7 mouse cellular contexts compared by ENCODE assay signal in genomic region chr10:127534929-127535384, GRCm38 (mm10). TPM values are rescaled to one million over a fixed set of nuclear protein-coding genes. Genes with fewer than 3 reads are reported as not detected.
DNase-seq lines count a peak whose midpoint lies in the region; ATAC-seq and TF ChIP-seq lines count a peak whose summit lies in the region.

No protein-coding gene starts in this region.

- DNase-seq in lung, postnatal 10 days = no peak
- no peak for DNase-seq in limb, embryonic 14.5 days (ENCODE audit: low spot score)
- DNase-seq in urinary bladder, postnatal 4 days (ENCODE audit: low spot score in 2 of 2) = no peak
- DNase-seq in adrenal gland, adult 8-10 months = no peak

- H3K36me3 ChIP-seq in lung, embryonic 16.5 days (ENCODE audit: control insufficient read depth, insufficient read depth, low read length) = no peaks in the 10 kb centered on the region
- H3K36me3 ChIP-seq in forebrain, embryonic 13.5 days (ENCODE audit: poor library complexity, severe bottlenecking) = peaks cover 18% of the 10 kb centered on the region
- peaks cover 20% of the 10 kb centered on the region for H3K36me3 ChIP-seq in limb, embryonic 14.5 days (ENCODE audit: control insufficient read depth, insufficient read depth, low read length)
- peaks cover 9% of the 10 kb centered on the region; the same call in 1 of the 2 replicates for H3K36me3 ChIP-seq in stomach, embryonic 15.5 days

- peaks cover 70% of the 10 kb centered on the region for H3K27me3 ChIP-seq in lung, embryonic 16.5 days (ENCODE audit: control insufficient read depth, insufficient read depth, low read depth, low read length)
- H3K27me3 ChIP-seq in forebrain, embryonic 13.5 days = peaks cover 66% of the 10 kb centered on the region
- peaks cover 60% of the 10 kb centered on the region for H3K27me3 ChIP-seq in limb, embryonic 14.5 days (ENCODE audit: control insufficient read depth, insufficient read depth, low read length)
- H3K27me3 ChIP-seq in stomach, embryonic 15.5 days (replicated peaks) = peaks cover 70% of the 10 kb centered on the region

- no peaks in the 10 kb centered on the region for H3K9me3 ChIP-seq in lung, embryonic 16.5 days (ENCODE audit: control insufficient read depth, low read length)
- no peaks in the 10 kb centered on the region for H3K9me3 ChIP-seq in forebrain, embryonic 13.5 days (replicated peaks)
- no peaks in the 10 kb centered on the region for H3K9me3 ChIP-seq in limb, embryonic 14.5 days (ENCODE audit: control insufficient read depth, low read length)
- H3K9me3 ChIP-seq in stomach, embryonic 15.5 days = no peaks in the 10 kb centered on the region

- peak overlapping the region; percentile 98 for H3K4me2 ChIP-seq in lung, embryonic 16.5 days (ENCODE audit: low read depth, low read length)
- peak overlapping the region; percentile 83 for H3K4me2 ChIP-seq in forebrain, embryonic 13.5 days
- H3K4me2 ChIP-seq in limb, embryonic 14.5 days (replicated peaks; ENCODE audit: low read depth, low read length, severe bottlenecking) = peak overlapping the region; percentile 93
- H3K4me2 ChIP-seq in stomach, embryonic 15.5 days = peak overlapping the region; percentile 96

- H3K9ac ChIP-seq in lung, embryonic 16.5 days (ENCODE audit: low read length) = 0 out of 2 replicates have a peak overlapping the region, but pooled peaks have one; percentile 26
- peak overlapping the region; percentile 56 for H3K9ac ChIP-seq in forebrain, embryonic 13.5 days
- H3K9ac ChIP-seq in limb, embryonic 14.5 days (ENCODE audit: low read depth, low read length, severe bottlenecking) = no peak overlapping the region
- H3K9ac ChIP-seq in stomach, embryonic 15.5 days = no peak overlapping the region

- TF ChIP-seq POLR2A in limb, embryonic 14.5 days (IDR thresholded peaks at IDR 0.05; ENCODE audit: borderline replicate concordance, extremely low read depth, insufficient read depth, insufficient read length) = no peak

- ATAC-seq in lung, embryonic 16.5 days (ENCODE audit: low read depth) = peak; percentile 10; the same call in 1 of the 2 replicates
- ATAC-seq in forebrain, embryonic 13.5 days = no peak
- ATAC-seq in limb, embryonic 14.5 days (ENCODE audit: low FRiP score, low read depth) = no peak
- peak; percentile 15; the same call in 1 of the 2 replicates for ATAC-seq in stomach, embryonic 15.5 days (ENCODE audit: insufficient read depth, low FRiP score, low read depth)

- H3K4me1 ChIP-seq in lung, embryonic 16.5 days (replicated peaks; ENCODE audit: control insufficient read depth, insufficient read depth, low read length) = peaks cover 12% of the 10 kb centered on the region
- H3K4me1 ChIP-seq in forebrain, embryonic 13.5 days = peaks cover 71% of the 10 kb centered on the region
- peaks cover 40% of the 10 kb centered on the region for H3K4me1 ChIP-seq in limb, embryonic 14.5 days (ENCODE audit: control insufficient read depth, insufficient read depth, low read length)
- peaks cover 24% of the 10 kb centered on the region for H3K4me1 ChIP-seq in stomach, embryonic 15.5 days

- H3K27ac ChIP-seq in lung, embryonic 16.5 days (ENCODE audit: low read length) = no peak overlapping the region
- H3K27ac ChIP-seq in forebrain, embryonic 13.5 days = peak overlapping the region; percentile 61
- no peak overlapping the region for H3K27ac ChIP-seq in limb, embryonic 14.5 days (replicated peaks; ENCODE audit: low read depth, low read length)
- H3K27ac ChIP-seq in stomach, embryonic 15.5 days = no peak overlapping the region

- H3K4me3 ChIP-seq in lung, embryonic 16.5 days (ENCODE audit: low read length) = peak overlapping the region; percentile 56
- peak overlapping the region; percentile 52 for H3K4me3 ChIP-seq in forebrain, embryonic 13.5 days
- H3K4me3 ChIP-seq in limb, embryonic 14.5 days (replicated peaks; ENCODE audit: low read length) = peak overlapping the region; percentile 52
- H3K4me3 ChIP-seq in stomach, embryonic 15.5 days (replicated peaks) = peak overlapping the region; percentile 43

- under 1% methylated on average over 29 of the region's 30 CpGs for WGBS in lung, embryonic 16.5 days
- WGBS in forebrain, embryonic 13.5 days = under 1% methylated on average over 28 of the region's 30 CpGs
- 2% methylated on average over 24 of the region's 30 CpGs for WGBS in limb, embryonic 14.5 days
- WGBS in stomach, embryonic 15.5 days = 2% methylated on average over 30 of the region's 30 CpGs

RNA-seq across cellular contexts. Expression of gene Nxph4, which starts 0.6 kb away (rescaled TPM):
- polyA plus RNA-seq in lung, embryonic 16.5 days (2015; fragmentation: Nextera tagmentation; extraction: Ambion mirVana) = 1.8 TPM in 2 replicates
- 36.8 and 50.7 TPM in 2 replicates for polyA plus RNA-seq in forebrain, embryonic 13.5 days (2015; fragmentation: Nextera tagmentation; extraction: Ambion mirVana)
- 7.2 and 9.6 TPM in 2 replicates for polyA plus RNA-seq in limb, embryonic 14.5 days (2012; rRNA removed)
- polyA plus RNA-seq in limb, embryonic 14.5 days (2014; fragmentation: Nextera tagmentation; extraction: Ambion mirVana) = 17.5 and 19.9 TPM in 2 replicates
- 5.0 and 5.4 TPM in 2 replicates for polyA plus RNA-seq in stomach, embryonic 15.5 days (2015; fragmentation: Nextera tagmentation; extraction: Ambion mirVana)
- total RNA-seq in adrenal gland, adult 8-10 months (2022) = 10 to 100 TPM in 3 of 4 experiments, 1 to 10 TPM in 1; 8.3 to 16.8 (median 13.2) TPM

RNA-seq across cellular contexts. Expression of gene Shmt2, which starts 12.7 kb away (rescaled TPM):
- 116 and 119 TPM in 2 replicates for polyA plus RNA-seq in lung, embryonic 16.5 days (2015; fragmentation: Nextera tagmentation; extraction: Ambion mirVana)
- polyA plus RNA-seq in forebrain, embryonic 13.5 days (2015; fragmentation: Nextera tagmentation; extraction: Ambion mirVana) = 89.6 and 91.5 TPM in 2 replicates
- polyA plus RNA-seq in limb, embryonic 14.5 days (2012; rRNA removed) = 146 and 178 TPM in 2 replicates
- 89.4 and 94.6 TPM in 2 replicates for polyA plus RNA-seq in limb, embryonic 14.5 days (2014; fragmentation: Nextera tagmentation; extraction: Ambion mirVana)
- polyA plus RNA-seq in stomach, embryonic 15.5 days (2015; fragmentation: Nextera tagmentation; extraction: Ambion mirVana) = 142 and 144 TPM in 2 replicates
- total RNA-seq in adrenal gland, adult 8-10 months (2022) = 10 to 100 TPM; 45.3 to 56.0 (median 49.8) TPM

RNA-seq across cellular contexts. Expression of gene Ndufa4l2, which starts 20.2 kb away (rescaled TPM):
- polyA plus RNA-seq in lung, embryonic 16.5 days (2015; fragmentation: Nextera tagmentation; extraction: Ambion mirVana) = 155 and 169 TPM in 2 replicates
- 11.9 and 12.8 TPM in 2 replicates for polyA plus RNA-seq in forebrain, embryonic 13.5 days (2015; fragmentation: Nextera tagmentation; extraction: Ambion mirVana)
- polyA plus RNA-seq in limb, embryonic 14.5 days (2012; rRNA removed) = 31.7 and 36.9 TPM in 2 replicates
- 44.5 and 62.9 TPM in 2 replicates for polyA plus RNA-seq in limb, embryonic 14.5 days (2014; fragmentation: Nextera tagmentation; extraction: Ambion mirVana)
- polyA plus RNA-seq in stomach, embryonic 15.5 days (2015; fragmentation: Nextera tagmentation; extraction: Ambion mirVana) = 92.8 and 117 TPM in 2 replicates
- total RNA-seq in adrenal gland, adult 8-10 months (2022) = 10 to 100 TPM; 42.4 to 64.4 (median 50.7) TPM

RNA-seq across cellular contexts. Expression of gene Stac3, which starts 33.5 kb away (rescaled TPM):
- 1.3 and 1.8 TPM in 2 replicates for polyA plus RNA-seq in lung, embryonic 16.5 days (2015; fragmentation: Nextera tagmentation; extraction: Ambion mirVana)
- polyA plus RNA-seq in forebrain, embryonic 13.5 days (2015; fragmentation: Nextera tagmentation; extraction: Ambion mirVana) = 1.0 and 1.1 TPM in 2 replicates
- 33.3 and 43.2 TPM in 2 replicates for polyA plus RNA-seq in limb, embryonic 14.5 days (2012; rRNA removed)
- polyA plus RNA-seq in limb, embryonic 14.5 days (2014; fragmentation: Nextera tagmentation; extraction: Ambion mirVana) = 2.0 and 4.4 TPM in 2 replicates
- 0.92 and 1.7 TPM in 2 replicates for polyA plus RNA-seq in stomach, embryonic 15.5 days (2015; fragmentation: Nextera tagmentation; extraction: Ambion mirVana)
- total RNA-seq in adrenal gland, adult 8-10 months (2022) = 1 to 10 TPM in 3 of 4 experiments, under 1 TPM in 1; 0.87 to 4.6 (median 3.7) TPM

Comparison
In these comparisons a context has a peak if more than half of its experiments do, and no peak if none do; other contexts are left out.
1. ATAC-seq: peak in lung, embryonic 16.5 days (single experiment) and stomach, embryonic 15.5 days (single experiment); none in forebrain, embryonic 13.5 days (single experiment) and limb, embryonic 14.5 days (single experiment).
2. H3K9ac ChIP-seq: peak in lung, embryonic 16.5 days (single experiment) and forebrain, embryonic 13.5 days (single experiment); none in limb, embryonic 14.5 days (single experiment) and stomach, embryonic 15.5 days (single experiment).
3. Peak in every context shown above with its lines, with median percentiles within 50 percentile points of each other: H3K4me2 ChIP-seq and H3K4me3 ChIP-seq.